Mouse (Mus musculus): ENCODE measurements around the gene Fancd2. TPM values are rescaled to one million over a fixed set of nuclear protein-coding genes. Genes with fewer than 3 reads are reported as not detected.

The Fancd2 gene
- total and polyA plus RNA-seq, 3 experiments: 0.18 to 0.61 TPM; not detected in 1

- no peak for TF ChIP-seq CTCF (IDR thresholded peaks at IDR 0.05)
- TF ChIP-seq POLR2A (IDR thresholded peaks at IDR 0.05; ENCODE audit: insufficient read depth, low read depth, low read length): peak; percentile 57; the same call in 1 of the 2 replicates
- TF ChIP-seq EP300 (IDR thresholded peaks at IDR 0.05; ENCODE audit: insufficient read depth, low read depth, low read length): peak; percentile 86
- WGBS: 28% methylated on average over 8 of the region's 8 CpGs
- intact Hi-C loops (cut with DNase I): no loop called here
Observed at GRCm38 (mm10) chr6:113644808-113645207, 113.3 kb downstream of the Fancd2 start.

More at GRCm38 (mm10) chr6:113644808-113645207, 113.3 kb downstream of the Fancd2 start:
- Histone ChIP-seq H3K27ac (peak overlapping the region; percentile 84), H3K4me3 (no peak overlapping the region), H3K4me1 (ENCODE audit: control insufficient read depth, insufficient read depth, low read length) (peaks cover 15% of the 10 kb centered on the region), H3K79me2 (replicated peaks; ENCODE audit: control insufficient read depth, insufficient read depth, low read length) (peaks cover 1% of the 10 kb centered on the region; the same call in 1 of the 2 replicates), H3K36me3 (ENCODE audit: control insufficient read depth, insufficient read depth, low read length) (peaks cover 5% of the 10 kb centered on the region), H3K9ac (ENCODE audit: low read depth, low read length) (no peak overlapping the region; the same call in 1 of the 2 replicates), H3K27me3 (ENCODE audit: control insufficient read depth, insufficient read depth, low read length) (no peaks in the 10 kb centered on the region)
- DNase-seq: peak; percentile 68 to 83

Small RNA genes within 50 kb of the gene (microRNA-seq; reads per million reads assigned to microRNA genes)
- gene Gm23365: 0 reads per million in 2 experiments

Other genes with a start within 250 kb of the Fancd2 start
- under 1 TPM in 1 of 2 experiments, not detected in 1; 0.09 TPM for gene Cpne9, start 249.4 kb upstream of the Fancd2 start, total RNA-seq (2021)
- 0.02 and 0.12 TPM in 2 replicates for gene Cpne9, start 249.4 kb upstream of the Fancd2 start, polyA plus RNA-seq (2012; rRNA removed)
- 10 to 100 TPM; 11.0 to 14.4 TPM for gene Brpf1, start 224.5 kb upstream of the Fancd2 start, total RNA-seq (2021)
- 9.9 and 12.8 TPM in 2 replicates for gene Brpf1, start 224.5 kb upstream of the Fancd2 start, polyA plus RNA-seq (2012; rRNA removed)
- 1 to 10 TPM; 5.0 to 5.7 TPM for gene Ogg1, start 204.7 kb upstream of the Fancd2 start, total RNA-seq (2021)
- gene Ogg1, start 204.7 kb upstream of the Fancd2 start, polyA plus RNA-seq (2012; rRNA removed): 10.2 and 10.3 TPM in 2 replicates
- gene Camk1, start 187.7 kb upstream of the Fancd2 start, total RNA-seq (2021): 10 to 100 TPM; 63.0 to 68.2 TPM
- gene Camk1, start 187.7 kb upstream of the Fancd2 start, polyA plus RNA-seq (2012; rRNA removed): 74.8 and 98.0 TPM in 2 replicates
- 10 to 100 TPM; 23.5 to 24.2 TPM for gene Tada3, start 153.8 kb upstream of the Fancd2 start, total RNA-seq (2021)
- gene Tada3, start 153.8 kb upstream of the Fancd2 start, polyA plus RNA-seq (2012; rRNA removed): 16.1 and 16.2 TPM in 2 replicates
- gene Arpc4, start 153.6 kb upstream of the Fancd2 start, total RNA-seq (2021): 10 to 100 TPM; 66.4 to 66.9 TPM
- 26.6 and 34.2 TPM in 2 replicates for gene Arpc4, start 153.6 kb upstream of the Fancd2 start, polyA plus RNA-seq (2012; rRNA removed)
- gene Ttll3, start 142.4 kb upstream of the Fancd2 start, total RNA-seq (2021): 1 to 10 TPM in 1 of 2 experiments, under 1 TPM in 1; 0.97 to 1.5 TPM
- 3.2 and 4.8 TPM in 2 replicates for gene Ttll3, start 142.4 kb upstream of the Fancd2 start, polyA plus RNA-seq (2012; rRNA removed)
- 10 to 100 TPM in 1 of 2 experiments, 1 to 10 TPM in 1; 8.3 to 10.3 TPM for gene Rpusd3, start 112.3 kb upstream of the Fancd2 start, total RNA-seq (2021)
- 30.4 and 39.0 TPM in 2 replicates for gene Rpusd3, start 112.3 kb upstream of the Fancd2 start, polyA plus RNA-seq (2012; rRNA removed)
- 10 to 100 TPM in 1 of 2 experiments, 1 to 10 TPM in 1; 7.8 to 10.6 TPM for gene Cidec, start 95.9 kb upstream of the Fancd2 start, total RNA-seq (2021)
- gene Cidec, start 95.9 kb upstream of the Fancd2 start, polyA plus RNA-seq (2012; rRNA removed): 36.8 and 77.7 TPM in 2 replicates
- 10 to 100 TPM; 21.1 to 22.5 TPM for gene Jagn1, start 89.1 kb upstream of the Fancd2 start, total RNA-seq (2021)
- gene Jagn1, start 89.1 kb upstream of the Fancd2 start, polyA plus RNA-seq (2012; rRNA removed): 43.3 and 57.2 TPM in 2 replicates
- 1 to 10 TPM in 1 of 2 experiments, under 1 TPM in 1; 0.55 to 1.1 TPM for gene Il17re, start 73.2 kb upstream of the Fancd2 start, total RNA-seq (2021)
- 1.2 and 1.9 TPM in 2 replicates for gene Il17re, start 73.2 kb upstream of the Fancd2 start, polyA plus RNA-seq (2012; rRNA removed)
- 1 to 10 TPM; 6.5 to 7.5 TPM for gene Il17rc, start 60.3 kb upstream of the Fancd2 start, total RNA-seq (2021)
- 12.1 and 13.6 TPM in 2 replicates for gene Il17rc, start 60.3 kb upstream of the Fancd2 start, polyA plus RNA-seq (2012; rRNA removed)
- gene Creld1, start 48.4 kb upstream of the Fancd2 start, total RNA-seq (2021): 10 to 100 TPM; 53.0 to 56.7 TPM
- 32.4 and 41.4 TPM in 2 replicates for gene Creld1, start 48.4 kb upstream of the Fancd2 start, polyA plus RNA-seq (2012; rRNA removed)
- gene Prrt3, start 29.8 kb upstream of the Fancd2 start, total RNA-seq (2021): not detected
- not detected in 2 replicates for gene Prrt3, start 29.8 kb upstream of the Fancd2 start, polyA plus RNA-seq (2012; rRNA removed)
- gene Emc3, start within 50 bp of the Fancd2 start, total RNA-seq (2021): 10 to 100 TPM; 52.5 to 58.2 TPM
- 41.0 and 66.3 TPM in 2 replicates for gene Emc3, start within 50 bp of the Fancd2 start, polyA plus RNA-seq (2012; rRNA removed)
- gene Fancd2os, start 69.0 kb downstream of the Fancd2 start, total RNA-seq (2021): not detected
- not detected in 2 replicates for gene Fancd2os, start 69.0 kb downstream of the Fancd2 start, polyA plus RNA-seq (2012; rRNA removed)
- gene Brk1, start 73.1 kb downstream of the Fancd2 start, total RNA-seq (2021): 10 to 100 TPM; 60.4 to 70.2 TPM
- 128 and 199 TPM in 2 replicates for gene Brk1, start 73.1 kb downstream of the Fancd2 start, polyA plus RNA-seq (2012; rRNA removed)
- gene Vhl, start 92.3 kb downstream of the Fancd2 start, total RNA-seq (2021): 1 to 10 TPM; 8.3 to 8.6 TPM
- gene Vhl, start 92.3 kb downstream of the Fancd2 start, polyA plus RNA-seq (2012; rRNA removed): 11.2 and 12.0 TPM in 2 replicates
- 10 to 100 TPM; 10.4 to 13.6 TPM for gene Irak2, start 106.8 kb downstream of the Fancd2 start, total RNA-seq (2021)
- gene Irak2, start 106.8 kb downstream of the Fancd2 start, polyA plus RNA-seq (2012; rRNA removed): 12.5 and 12.9 TPM in 2 replicates
- 10 to 100 TPM; 66.7 to 71.9 TPM for gene Tatdn2, start 165.4 kb downstream of the Fancd2 start, total RNA-seq (2021)
- 17.3 and 36.1 TPM in 2 replicates for gene Tatdn2, start 165.4 kb downstream of the Fancd2 start, polyA plus RNA-seq (2012; rRNA removed)
- not detected for gene Ghrl, start 188.2 kb downstream of the Fancd2 start, total RNA-seq (2021)
- 0.76 and 1.1 TPM in 2 replicates for gene Ghrl, start 188.2 kb downstream of the Fancd2 start, polyA plus RNA-seq (2012; rRNA removed)
- 10 to 100 TPM; 66.8 to 68.8 TPM for gene Sec13, start 209.1 kb downstream of the Fancd2 start, total RNA-seq (2021)
- gene Sec13, start 209.1 kb downstream of the Fancd2 start, polyA plus RNA-seq (2012; rRNA removed): 84.4 and 106 TPM in 2 replicates